ENCODE assay signal across 8 mouse cellular contexts in genomic region chr11:109330706-109331393, GRCm38 (mm10). TPM values are rescaled to one million over a fixed set of nuclear protein-coding genes. Genes with fewer than 3 reads are reported as not detected.
DNase-seq lines count a peak whose midpoint lies in the region; ATAC-seq and TF ChIP-seq lines count a peak whose summit lies in the region.

No protein-coding gene starts in this region.

- no peak for TF ChIP-seq CTCF in intestine, postnatal 0 days (IDR thresholded peaks at IDR 0.05; ENCODE audit: low read depth)

- H3K9ac ChIP-seq in kidney, embryonic 16.5 days (replicated peaks; ENCODE audit: low read length), result no peak overlapping the region
- no peak overlapping the region for H3K9ac ChIP-seq in embryonic facial prominence, embryonic 14.5 days (ENCODE audit: low read depth, low read length)
- no peak overlapping the region for H3K9ac ChIP-seq in intestine, postnatal 0 days (ENCODE audit: low read depth, low read length)
- H3K9ac ChIP-seq in neural tube, embryonic 12.5 days, result 0 out of 2 replicates have a peak overlapping the region, but pooled peaks have one; percentile 6

- H3K27ac ChIP-seq in kidney, embryonic 16.5 days (ENCODE audit: low read length), result no peak overlapping the region
- no peak overlapping the region for H3K27ac ChIP-seq in embryonic facial prominence, embryonic 14.5 days (replicated peaks; ENCODE audit: low read depth, low read length)
- H3K27ac ChIP-seq in intestine, postnatal 0 days (ENCODE audit: low read depth, low read length), result no peak overlapping the region
- no peak overlapping the region for H3K27ac ChIP-seq in neural tube, embryonic 12.5 days

- H3K36me3 ChIP-seq in kidney, embryonic 16.5 days (ENCODE audit: insufficient read depth, low read length), result no peaks in the 10 kb centered on the region
- H3K36me3 ChIP-seq in embryonic facial prominence, embryonic 14.5 days (ENCODE audit: control insufficient read depth, insufficient read depth, low read length), result no peaks in the 10 kb centered on the region
- H3K36me3 ChIP-seq in intestine, postnatal 0 days (ENCODE audit: control insufficient read depth, insufficient read depth), result no peaks in the 10 kb centered on the region
- no peaks in the 10 kb centered on the region for H3K36me3 ChIP-seq in neural tube, embryonic 12.5 days

- H3K9me3 ChIP-seq in kidney, embryonic 16.5 days (ENCODE audit: low read length), result no peaks in the 10 kb centered on the region
- no peaks in the 10 kb centered on the region for H3K9me3 ChIP-seq in embryonic facial prominence, embryonic 14.5 days (ENCODE audit: control insufficient read depth, low read length)
- no peaks in the 10 kb centered on the region for H3K9me3 ChIP-seq in intestine, postnatal 0 days (ENCODE audit: control insufficient read depth)
- no peaks in the 10 kb centered on the region for H3K9me3 ChIP-seq in neural tube, embryonic 12.5 days

- no peak for DNase-seq in kidney, postnatal 4 days
- DNase-seq in embryonic facial prominence, embryonic 14.5 days (ENCODE audit: low spot score), result no peak
- DNase-seq in left cerebral cortex, adult 9 months (ENCODE audit: low spot score in 2 of 2), result no peak
- no peak for DNase-seq in adrenal gland, adult (ENCODE audit: inconsistent age in 2 of 2, low spot score in 1 of 2)
- DNase-seq in frontal cortex, postnatal 25 days (ENCODE audit: low spot score in 2 of 2), result no peak

- peak overlapping the region; percentile 62 for H3K4me2 ChIP-seq in kidney, embryonic 16.5 days (replicated peaks; ENCODE audit: low read depth, low read length)
- H3K4me2 ChIP-seq in embryonic facial prominence, embryonic 14.5 days (ENCODE audit: low read depth, low read length), result peak overlapping the region; percentile 55
- H3K4me2 ChIP-seq in intestine, postnatal 0 days (replicated peaks; ENCODE audit: low read depth), result peak overlapping the region; percentile 74
- peak overlapping the region; percentile 51 for H3K4me2 ChIP-seq in neural tube, embryonic 12.5 days (replicated peaks)

- peaks cover 4% of the 10 kb centered on the region; the same call in 1 of the 2 replicates for H3K4me1 ChIP-seq in kidney, embryonic 16.5 days (ENCODE audit: insufficient read depth, low read length)
- H3K4me1 ChIP-seq in embryonic facial prominence, embryonic 14.5 days (ENCODE audit: control insufficient read depth, insufficient read depth, low read length), result peaks cover 5% of the 10 kb centered on the region
- no peaks in the 10 kb centered on the region for H3K4me1 ChIP-seq in intestine, postnatal 0 days (replicated peaks; ENCODE audit: control insufficient read depth, insufficient read depth, low read length)
- H3K4me1 ChIP-seq in neural tube, embryonic 12.5 days, result peaks cover 3% of the 10 kb centered on the region; the same call in 1 of the 2 replicates

- ATAC-seq in kidney, embryonic 16.5 days (ENCODE audit: low FRiP score, low TSS enrichment), result peak; percentile 71
- no peak for ATAC-seq in embryonic facial prominence, embryonic 14.5 days (ENCODE audit: low read depth)
- peak; percentile 22 for ATAC-seq in intestine, postnatal 0 days
- ATAC-seq in neural tube, embryonic 12.5 days (ENCODE audit: low FRiP score, low read depth), result peak; percentile 57

- H3K4me3 ChIP-seq in kidney, embryonic 16.5 days (ENCODE audit: low read length), result peak overlapping the region; percentile 44
- H3K4me3 ChIP-seq in embryonic facial prominence, embryonic 14.5 days (ENCODE audit: low read depth, low read length), result peak overlapping the region; percentile 25; the same call in 1 of the 2 replicates
- no peak overlapping the region for H3K4me3 ChIP-seq in intestine, postnatal 0 days (ENCODE audit: low read depth, low read length)
- no peak overlapping the region for H3K4me3 ChIP-seq in neural tube, embryonic 12.5 days

- no peaks in the 10 kb centered on the region for H3K27me3 ChIP-seq in kidney, embryonic 16.5 days (ENCODE audit: insufficient read depth, low read length)
- no peaks in the 10 kb centered on the region for H3K27me3 ChIP-seq in embryonic facial prominence, embryonic 14.5 days (replicated peaks; ENCODE audit: control insufficient read depth, insufficient read depth, low read length)
- no peaks in the 10 kb centered on the region for H3K27me3 ChIP-seq in intestine, postnatal 0 days (replicated peaks; ENCODE audit: control insufficient read depth, insufficient read depth, low read length)
- no peaks in the 10 kb centered on the region for H3K27me3 ChIP-seq in neural tube, embryonic 12.5 days (replicated peaks)

- 35% methylated on average over 17 of the region's 17 CpGs for WGBS in kidney, embryonic 16.5 days
- 36% methylated on average over 15 of the region's 17 CpGs for WGBS in embryonic facial prominence, embryonic 14.5 days
- WGBS in intestine, postnatal 0 days, result 29% methylated on average over 16 of the region's 17 CpGs
- WGBS in neural tube, embryonic 12.5 days, result 37% methylated on average over 17 of the region's 17 CpGs

RNA-seq across cellular contexts. Expression of gene Gna13, which starts 31.8 kb away (rescaled TPM):
- 22.0 and 24.1 TPM in 2 replicates for polyA plus RNA-seq in kidney, embryonic 16.5 days (2015; fragmentation: Nextera tagmentation; extraction: Ambion mirVana)
- 23.4 and 24.5 TPM in 2 replicates for polyA plus RNA-seq in embryonic facial prominence, embryonic 14.5 days (2014; fragmentation: Nextera tagmentation; extraction: Ambion mirVana)
- polyA plus RNA-seq in intestine, postnatal 0 days (2015; fragmentation: Nextera tagmentation; extraction: Ambion mirVana), result 81.7 and 86.9 TPM in 2 replicates
- 18.6 and 18.7 TPM in 2 replicates for polyA plus RNA-seq in neural tube, embryonic 12.5 days (2016; fragmentation: Nextera tagmentation; extraction: Ambion mirVana)

RNA-seq across cellular contexts. Expression of gene Rgs9, which starts 32.9 kb away (rescaled TPM):
- polyA plus RNA-seq in kidney, embryonic 16.5 days (2015; fragmentation: Nextera tagmentation; extraction: Ambion mirVana), result 1.2 and 1.9 TPM in 2 replicates
- polyA plus RNA-seq in embryonic facial prominence, embryonic 14.5 days (2014; fragmentation: Nextera tagmentation; extraction: Ambion mirVana), result 1.4 and 1.8 TPM in 2 replicates
- 2.6 and 2.8 TPM in 2 replicates for polyA plus RNA-seq in intestine, postnatal 0 days (2015; fragmentation: Nextera tagmentation; extraction: Ambion mirVana)
- polyA plus RNA-seq in neural tube, embryonic 12.5 days (2016; fragmentation: Nextera tagmentation; extraction: Ambion mirVana), result 3.4 TPM in 2 replicates

Comparison
In these comparisons a context has a peak if more than half of its experiments do, and no peak if none do; other contexts are left out.
1. H3K4me3 ChIP-seq: peak in kidney, embryonic 16.5 days (single experiment) and embryonic facial prominence, embryonic 14.5 days (single experiment); none in intestine, postnatal 0 days (single experiment) and neural tube, embryonic 12.5 days (single experiment).
2. Peak in every context shown above with its lines, with median percentiles within 50 percentile points of each other: H3K4me2 ChIP-seq.